Mouse (Mus musculus) hindbrain, embryonic 11.5 days (tissue): ENCODE measurements around the gene Wwox. TPM values are rescaled to one million over a fixed set of nuclear protein-coding genes. Genes with fewer than 3 reads are reported as not detected.

Source experiments
- ATAC-seq: fragments of 200-750 bp; cut with Nextera tagmentation; 2 replicates; pipeline ENCODE4 v1.8.0; 2017; ENCODE audit warnings: mild to moderate bottlenecking, moderate TSS enrichment, moderate library complexity; ENCODE audit not compliant: low FRiP score
- DNase-seq: peaks from one replicate; pipeline ENCODE4 v3.0.0-alpha.2; 2015; ENCODE audit warnings: low spot score
- H3K27ac ChIP-seq: fragments of 300-500 bp; sonication (generic); 2 replicates; pipeline ENCODE4 v1.5.1; 2014; ENCODE audit warnings: mild to moderate bottlenecking, low read depth, low read length
- H3K27me3 ChIP-seq: fragments of 300-500 bp; sonication (generic); 2 replicates; pipeline ENCODE4 v1.6.1; 2014; ENCODE audit warnings: mild to moderate bottlenecking, low read length, moderate library complexity, mixed read lengths; ENCODE audit not compliant: control insufficient read depth, insufficient read depth
- H3K36me3 ChIP-seq: fragments of 300-500 bp; sonication (generic); 2 replicates; pipeline ENCODE4 v1.6.1; 2014; ENCODE audit warnings: mild to moderate bottlenecking, low read length, moderate library complexity, mixed read lengths; ENCODE audit not compliant: control insufficient read depth, insufficient read depth
- H3K4me1 ChIP-seq: fragments of 300-500 bp; sonication (generic); replicated peaks from 2 replicates; pipeline ENCODE4 v1.6.1; 2014; ENCODE audit warnings: low read length, mixed read lengths; ENCODE audit not compliant: control insufficient read depth, insufficient read depth
- H3K4me2 ChIP-seq: fragments of 300-500 bp; sonication (generic); replicated peaks from 2 replicates; pipeline ENCODE4 v1.6.1; 2014; ENCODE audit warnings: mild to moderate bottlenecking, low read depth, low read length
- H3K4me3 ChIP-seq: fragments of 300-500 bp; sonication (generic); 2 replicates; pipeline ENCODE4 v1.5.1; 2014; ENCODE audit warnings: low read depth, low read length
- H3K9ac ChIP-seq: fragments of 300-500 bp; sonication (generic); 2 replicates; pipeline ENCODE4 v1.6.1; 2014; ENCODE audit warnings: low read depth, low read length
- H3K9me3 ChIP-seq: fragments of 300-500 bp; sonication (generic); 2 replicates; pipeline ENCODE4 v1.6.1; 2016; ENCODE audit warnings: low read length; ENCODE audit not compliant: control insufficient read depth
- WGBS: fragments of 180-500 bp; shearing (Covaris S2); extraction: QIAGEN DNeasy Blood & Tissue Kit; methylation state at CpG from one replicate; pipeline ENCODE4 v1.1.7; 2014; 5-methylcytosine and 5-hydroxymethylcytosine counted together
- polyA plus RNA-seq: library from polyadenylated mRNA; unstranded; fragments of >200 nt; fragmentation: Nextera tagmentation; extraction: Ambion mirVana; gene quantifications from 2 replicates; pipeline ENCODE4 v1.2.1, GENCODE M21; 2014

The Wwox gene
- polyA plus RNA-seq, 1 experiment from 2014 or later, result 14.1 TPM

- Histone ChIP-seq H3K36me3 (no peaks in the 10 kb centered on the region), H3K27ac (no peak overlapping the region), H3K4me2 (no peak overlapping the region), H3K9me3 (no peaks in the 10 kb centered on the region), H3K27me3 (no peaks in the 10 kb centered on the region), H3K9ac (no peak overlapping the region), H3K4me1 (no peaks in the 10 kb centered on the region), H3K4me3 (no peak overlapping the region)
- ATAC-seq, result no peak
- WGBS, result 59% methylated on average over 9 of the region's 9 CpGs
- no peak for DNase-seq
Measured at GRCm38 (mm10) chr8:114849461-114849860, 410.0 kb downstream of the Wwox start.

- WGBS, result 32% methylated on average over 13 of the region's 15 CpGs
- H3K4me2 ChIP-seq, result no peak overlapping the region
- no peaks in the 10 kb centered on the region for H3K36me3 ChIP-seq
- no peaks in the 10 kb centered on the region for H3K9me3 ChIP-seq
- DNase-seq (peak; percentile 48), ATAC-seq (peak; percentile 63)
- H3K27ac ChIP-seq, result no peak overlapping the region
- no peak overlapping the region for H3K4me3 ChIP-seq
- no peak overlapping the region for H3K9ac ChIP-seq
- H3K27me3 ChIP-seq, result no peaks in the 10 kb centered on the region
- H3K4me1 ChIP-seq, result no peaks in the 10 kb centered on the region
Measured at GRCm38 (mm10) chr8:114850014-114850870, 410.8 kb downstream of the Wwox start.

- no peaks in the 10 kb centered on the region for H3K4me1 ChIP-seq
- no peak overlapping the region for H3K9ac ChIP-seq
- H3K4me2 ChIP-seq, result no peak overlapping the region
- H3K27me3 ChIP-seq, result no peaks in the 10 kb centered on the region
- H3K36me3 ChIP-seq, result no peaks in the 10 kb centered on the region
- WGBS, result 87% methylated on average over 4 of the region's 4 CpGs
- DNase-seq (no peak), ATAC-seq (no peak)
- no peaks in the 10 kb centered on the region for H3K9me3 ChIP-seq
- H3K4me3 ChIP-seq, result no peak overlapping the region
- no peak overlapping the region for H3K27ac ChIP-seq
Measured at GRCm38 (mm10) chr8:114853765-114854164, 414.3 kb downstream of the Wwox start.

- 18% methylated on average over 7 of the region's 7 CpGs for WGBS
- no peak overlapping the region for H3K27ac ChIP-seq
- no peaks in the 10 kb centered on the region for H3K27me3 ChIP-seq
- DNase-seq (no peak), ATAC-seq (no peak)
- H3K4me1 ChIP-seq, result no peaks in the 10 kb centered on the region
- 0 out of 2 replicates have a peak overlapping the region, but pooled peaks have one; percentile 20 for H3K9ac ChIP-seq
- H3K9me3 ChIP-seq, result no peaks in the 10 kb centered on the region
- H3K4me3 ChIP-seq, result no peak overlapping the region
- H3K4me2 ChIP-seq, result no peak overlapping the region
- H3K36me3 ChIP-seq, result no peaks in the 10 kb centered on the region
Measured at GRCm38 (mm10) chr8:114855833-114856232, 416.4 kb downstream of the Wwox start.

GRCm38 (mm10) chr8:114865911-114866310 lies 426.5 kb downstream of the Wwox start:
- H3K9me3 ChIP-seq, result no peaks in the 10 kb centered on the region
- ATAC-seq, result no peak

GRCm38 (mm10) chr8:114869321-114869720 lies 429.9 kb downstream of the Wwox start:
- Histone ChIP-seq H3K9ac (no peak overlapping the region), H3K27ac (no peak overlapping the region), H3K36me3 (no peaks in the 10 kb centered on the region), H3K27me3 (no peaks in the 10 kb centered on the region), H3K4me3 (no peak overlapping the region), H3K4me2 (no peak overlapping the region), H3K9me3 (no peaks in the 10 kb centered on the region), H3K4me1 (no peaks in the 10 kb centered on the region)
- WGBS, result 92% methylated on average over 6 of the region's 6 CpGs
- ATAC-seq, result no peak
- no peak for DNase-seq

More at GRCm38 (mm10) chr8:114865911-114866310, 426.5 kb downstream of the Wwox start:
- H3K4me1 ChIP-seq, result no peaks in the 10 kb centered on the region
- no peak for DNase-seq
- WGBS, result 39% methylated on average over 3 of the region's 3 CpGs
- H3K27ac ChIP-seq, result no peak overlapping the region
- H3K27me3 ChIP-seq, result no peaks in the 10 kb centered on the region
- no peaks in the 10 kb centered on the region for H3K36me3 ChIP-seq
- no peak overlapping the region for H3K4me2 ChIP-seq
- H3K9ac ChIP-seq, result no peak overlapping the region
- H3K4me3 ChIP-seq, result no peak overlapping the region

GRCm38 (mm10) chr8:114870410-114870809 lies 431.0 kb downstream of the Wwox start:
- Histone ChIP-seq H3K4me3 (no peak overlapping the region), H3K27ac (no peak overlapping the region), H3K4me2 (no peak overlapping the region), H3K9ac (no peak overlapping the region), H3K4me1 (no peaks in the 10 kb centered on the region), H3K27me3 (no peaks in the 10 kb centered on the region), H3K9me3 (no peaks in the 10 kb centered on the region), H3K36me3 (no peaks in the 10 kb centered on the region)
- DNase-seq (no peak), ATAC-seq (no peak)
- WGBS, result 93% methylated on average over 8 of the region's 8 CpGs

GRCm38 (mm10) chr8:114872491-114872890 lies 433.0 kb downstream of the Wwox start:
- ATAC-seq, result no peak
- Histone ChIP-seq H3K36me3 (no peaks in the 10 kb centered on the region), H3K27ac (no peak overlapping the region), H3K9ac (no peak overlapping the region), H3K4me2 (no peak overlapping the region), H3K9me3 (no peaks in the 10 kb centered on the region), H3K4me1 (peaks cover 5% of the 10 kb centered on the region), H3K4me3 (no peak overlapping the region), H3K27me3 (no peaks in the 10 kb centered on the region)
- 91% methylated on average over 3 of the region's 3 CpGs for WGBS
- no peak for DNase-seq

GRCm38 (mm10) chr8:114875161-114875560 lies 435.7 kb downstream of the Wwox start:
- H3K27me3 ChIP-seq, result no peaks in the 10 kb centered on the region
- H3K4me2 ChIP-seq, result no peak overlapping the region
- ATAC-seq, result no peak
- no peak overlapping the region for H3K9ac ChIP-seq
- no peak overlapping the region for H3K27ac ChIP-seq
- H3K4me1 ChIP-seq, result peaks cover 8% of the 10 kb centered on the region
- no peak overlapping the region for H3K4me3 ChIP-seq
- H3K9me3 ChIP-seq, result no peaks in the 10 kb centered on the region
- 78% methylated on average over 5 of the region's 5 CpGs for WGBS
- no peak for DNase-seq
- H3K36me3 ChIP-seq, result no peaks in the 10 kb centered on the region
